Mouse (Mus musculus) heart, postnatal 0 days (tissue): ENCODE data around the gene Abca17. TPM values are rescaled to one million over a fixed set of nuclear protein-coding genes. Genes with fewer than 3 reads are reported as not detected.

Experiments used
- ATAC-seq: fragments of 200-750 bp; cut with Nextera tagmentation; 2 replicates; pipeline ENCODE4 v1.8.0; 2017; ENCODE audit warnings: low read depth, moderate number of reproducible peaks, moderate library complexity; ENCODE audit not compliant: insufficient read depth
- DNase-seq: peaks from one replicate; pipeline ENCODE4 v3.0.0-alpha.2; 2016; ENCODE audit warnings: low spot score
- H3K27ac ChIP-seq: fragments of 300-500 bp; sonication (generic); 2 replicates; pipeline ENCODE4 v1.5.1; 2014; ENCODE audit warnings: low read depth, mild to moderate bottlenecking
- H3K27me3 ChIP-seq: fragments of 300-500 bp; sonication (generic); 2 replicates; pipeline ENCODE4 v1.6.1; 2014; ENCODE audit warnings: low read length, mixed read lengths; ENCODE audit not compliant: control insufficient read depth, insufficient read depth
- H3K36me3 ChIP-seq: fragments of 300-500 bp; sonication (generic); replicated peaks from 2 replicates; pipeline ENCODE4 v1.6.1; 2014; ENCODE audit warnings: low read length, mixed read lengths; ENCODE audit not compliant: control insufficient read depth, insufficient read depth
- H3K4me1 ChIP-seq: fragments of 300-500 bp; sonication (generic); 2 replicates; pipeline ENCODE4 v1.6.1; 2014; ENCODE audit warnings: antibody characterized with exemption; ENCODE audit not compliant: control insufficient read depth, insufficient read depth
- H3K4me2 ChIP-seq: fragments of 300-500 bp; sonication (generic); 2 replicates; pipeline ENCODE4 v1.6.1; 2014; ENCODE audit warnings: low read depth, mild to moderate bottlenecking, low read length, moderate library complexity
- H3K4me3 ChIP-seq: fragments of 300-500 bp; sonication (generic); 2 replicates; pipeline ENCODE4 v1.5.1; 2014; ENCODE audit warnings: low read depth, low read length
- H3K9ac ChIP-seq: fragments of 300-500 bp; sonication (generic); replicated peaks from 2 replicates; pipeline ENCODE4 v1.6.1; 2014; ENCODE audit warnings: low read depth, low read length, mixed read lengths
- H3K9me3 ChIP-seq: fragments of 300-500 bp; sonication (generic); replicated peaks from 2 replicates; pipeline ENCODE4 v1.6.1; 2016; ENCODE audit warnings: low read length; ENCODE audit not compliant: control insufficient read depth
- CTCF ChIP-seq: IDR thresholded peaks from 2 replicates; pipeline ENCODE4 v1.5.1; 2016; ENCODE audit warnings: antibody characterized with exemption, control low read depth, low read depth
- EP300 ChIP-seq: IDR thresholded peaks from 2 replicates; pipeline ENCODE4 v1.6.1; 2016; ENCODE audit warnings: antibody characterized with exemption, low read depth
- WGBS: fragments of 180-500 bp; shearing (Covaris S2); extraction: QIAGEN DNeasy Blood & Tissue Kit; methylation state at CpG from one replicate; pipeline ENCODE4 v1.1.7; 2014; 5-methylcytosine and 5-hydroxymethylcytosine counted together
- polyA plus RNA-seq: library from polyadenylated mRNA; unstranded; fragments of >200 nt; fragmentation: Nextera tagmentation; extraction: Ambion mirVana; gene quantifications from 2 replicates; pipeline ENCODE4 v1.2.1, GENCODE M21; 2015
- total RNA-seq: library from RNA; depleted of rRNA; stranded (reverse); fragments of >200 nt; gene quantifications from 2 replicates; pipeline ENCODE4 v1.2.3, GENCODE M21; 2014; ENCODE audit warnings: low replicate concordance

Abca17 gene
- total and polyA plus RNA-seq, 2 experiments from 2014 or later: not detected

GRCm38 (mm10) chr17:24279907-24280306 lies 71.0 kb downstream of the Abca17 start:
- TF ChIP-seq CTCF (no peak), EP300 (no peak)
- no peak overlapping the region for H3K4me2 ChIP-seq
- no peak for ATAC-seq
- no peaks in the 10 kb centered on the region for H3K4me1 ChIP-seq
- WGBS: 74% methylated on average over 4 of the region's 4 CpGs
- H3K36me3 ChIP-seq: no peaks in the 10 kb centered on the region
- no peak overlapping the region for H3K4me3 ChIP-seq
- no peak overlapping the region for H3K27ac ChIP-seq
- no peak for DNase-seq
- no peak overlapping the region for H3K9ac ChIP-seq
- peaks cover 9% of the 10 kb centered on the region; the same call in 1 of the 2 replicates for H3K9me3 ChIP-seq
- no peaks in the 10 kb centered on the region for H3K27me3 ChIP-seq

DNA sequence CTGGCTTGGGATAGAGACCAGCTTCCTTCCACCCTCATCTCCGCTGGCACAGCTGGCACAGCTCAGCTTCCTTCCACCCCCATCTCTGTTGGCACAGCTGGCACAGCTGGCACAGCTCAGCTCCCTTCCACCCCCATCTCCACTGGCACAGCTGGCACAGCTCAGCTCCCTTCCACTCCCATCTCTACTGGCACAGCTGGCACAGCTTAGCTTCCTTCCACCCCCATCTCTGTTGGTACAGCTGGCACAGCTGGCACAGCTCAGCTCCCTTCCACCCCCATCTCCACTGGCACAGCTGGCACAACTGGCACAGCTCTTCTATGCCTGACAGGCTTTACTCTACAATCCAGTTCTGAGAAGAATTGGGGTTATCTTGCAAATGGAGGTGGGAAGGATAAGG lies 83.7 kb downstream of the Abca17 start:
- Histone ChIP-seq H3K4me1 (no peaks in the 10 kb centered on the region), H3K9me3 (peaks cover 3% of the 10 kb centered on the region; the same call in 1 of the 2 replicates), H3K36me3 (no peaks in the 10 kb centered on the region), H3K27me3 (no peaks in the 10 kb centered on the region), H3K27ac (no peak overlapping the region), H3K4me2 (no peak overlapping the region), H3K9ac (no peak overlapping the region), H3K4me3 (no peak overlapping the region)
- no peak for DNase-seq
- WGBS: 70% methylated on average over 1 of the region's 1 CpGs
- ATAC-seq: no peak
- TF ChIP-seq EP300 (no peak), CTCF (no peak)

GRCm38 (mm10) chr17:24264766-24265165 lies 86.1 kb downstream of the Abca17 start:
- H3K4me1 ChIP-seq: no peaks in the 10 kb centered on the region
- H3K27me3 ChIP-seq: no peaks in the 10 kb centered on the region
- DNase-seq (no peak), ATAC-seq (no peak)
- no peak overlapping the region for H3K27ac ChIP-seq
- H3K9me3 ChIP-seq: no peaks in the 10 kb centered on the region
- no peak overlapping the region for H3K4me3 ChIP-seq
- H3K4me2 ChIP-seq: no peak overlapping the region
- WGBS: 63% methylated on average over 2 of the region's 2 CpGs
- TF ChIP-seq EP300 (no peak), CTCF (no peak)
- H3K9ac ChIP-seq: no peak overlapping the region
- no peaks in the 10 kb centered on the region for H3K36me3 ChIP-seq

GRCm38 (mm10) chr17:24260516-24260915 lies 90.4 kb downstream of the Abca17 start:
- Histone ChIP-seq H3K27ac (no peak overlapping the region), H3K4me2 (no peak overlapping the region), H3K36me3 (no peaks in the 10 kb centered on the region), H3K27me3 (no peaks in the 10 kb centered on the region), H3K4me3 (no peak overlapping the region), H3K9ac (no peak overlapping the region), H3K9me3 (no peaks in the 10 kb centered on the region), H3K4me1 (no peaks in the 10 kb centered on the region)
- no peak for DNase-seq
- ATAC-seq: no peak
- TF ChIP-seq CTCF (no peak), EP300 (no peak)
- 57% methylated on average over 4 of the region's 4 CpGs for WGBS

DNA sequence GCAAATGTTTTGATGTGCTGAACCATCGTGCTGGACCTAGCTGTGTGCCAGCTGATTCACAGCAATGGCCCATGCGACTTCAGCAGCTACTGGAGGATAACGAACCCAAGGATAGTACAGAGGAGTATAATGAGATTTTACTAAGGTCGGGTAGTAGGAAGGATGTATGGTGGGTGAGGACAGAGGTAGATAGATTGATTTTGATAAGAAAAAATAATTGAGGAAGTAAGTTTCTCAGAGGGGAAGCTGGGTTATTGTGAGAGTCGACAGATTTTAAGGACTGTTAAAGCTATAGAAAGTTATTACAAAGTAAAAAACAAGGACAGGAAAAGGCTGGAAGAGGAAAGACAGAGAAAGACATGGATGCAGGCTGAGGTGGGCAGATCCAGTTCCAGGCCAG lies 91.2 kb downstream of the Abca17 start:
- no peaks in the 10 kb centered on the region for H3K4me1 ChIP-seq
- H3K9me3 ChIP-seq: no peaks in the 10 kb centered on the region
- TF ChIP-seq EP300 (no peak), CTCF (no peak)
- ATAC-seq (no peak), DNase-seq (no peak)
- WGBS: 57% methylated on average over 5 of the region's 5 CpGs
- no peak overlapping the region for H3K9ac ChIP-seq
- H3K27me3 ChIP-seq: no peaks in the 10 kb centered on the region
- no peaks in the 10 kb centered on the region for H3K36me3 ChIP-seq
- H3K27ac ChIP-seq: no peak overlapping the region
- H3K4me2 ChIP-seq: no peak overlapping the region
- H3K4me3 ChIP-seq: no peak overlapping the region

GRCm38 (mm10) chr17:24258981-24259380 lies 91.9 kb downstream of the Abca17 start:
- no peak for TF ChIP-seq CTCF
- TF ChIP-seq EP300: no peak
- no peak for DNase-seq
- Histone ChIP-seq H3K9ac (no peak overlapping the region), H3K4me2 (no peak overlapping the region), H3K36me3 (no peaks in the 10 kb centered on the region), H3K4me1 (no peaks in the 10 kb centered on the region), H3K4me3 (no peak overlapping the region), H3K27ac (no peak overlapping the region), H3K27me3 (no peaks in the 10 kb centered on the region), H3K9me3 (no peaks in the 10 kb centered on the region)
- WGBS: 67% methylated on average over 4 of the region's 4 CpGs
- ATAC-seq: no peak
